Mouse (Mus musculus): ENCODE measurements around the gene Gm10553. TPM values are rescaled to one million over a fixed set of nuclear protein-coding genes. Genes with fewer than 3 reads are reported as not detected.
"Not testable (repeated sequence)": the region's sequence is repeated elsewhere in the genome, so short reads cannot be mapped to it uniquely, and the experiment has no call there.

Gene Gm10553
- total RNA-seq (2021): not detected
- long read RNA-seq, experiment 1: 0 reads
- long read RNA-seq, experiment 2: 0 reads

- intact Hi-C loops (cut with DNase I); DNase-seq: not testable (repeated sequence)
These were observed at the start of gene Gm10553 for GRCm38 (mm10) chr1:85099864-85100263. TSS of gene Gm10553 (plus strand) at chr1:85100164.

GRCm38 (mm10) chr1:85071690-85072089, 28.3 kb upstream of the Gm10553 start:
- H3K27ac ChIP-seq; DNase-seq; H3K4me3 ChIP-seq; intact Hi-C loops (cut with DNase I): not testable (repeated sequence)

More at GRCm38 (mm10) chr1:85099864-85100263, at the start of gene Gm10553:
- H3K4me3 ChIP-seq, H3K27ac ChIP-seq: not testable (repeated sequence)

GRCm38 (mm10) chr1:85073099-85073498, 26.9 kb upstream of the Gm10553 start:
- intact Hi-C loops (cut with DNase I); H3K27ac ChIP-seq; H3K4me3 ChIP-seq; DNase-seq: not testable (repeated sequence)

- intact Hi-C loops (cut with DNase I); H3K27ac ChIP-seq; H3K4me3 ChIP-seq; DNase-seq: not testable (repeated sequence)
These were observed 15.2 kb upstream of the Gm10553 start for GRCm38 (mm10) chr1:85084803-85085202.

GRCm38 (mm10) chr1:85086211-85086610, 13.8 kb upstream of the Gm10553 start:
- DNase-seq; H3K27ac ChIP-seq; H3K4me3 ChIP-seq; intact Hi-C loops (cut with DNase I): not testable (repeated sequence)

- H3K4me3 ChIP-seq; DNase-seq; intact Hi-C loops (cut with DNase I); H3K27ac ChIP-seq: not testable (repeated sequence)
These were observed 7.8 kb upstream of the Gm10553 start for GRCm38 (mm10) chr1:85092169-85092568.

- H3K27ac ChIP-seq; DNase-seq; intact Hi-C loops (cut with DNase I); H3K4me3 ChIP-seq: not testable (repeated sequence)
These were observed 6.9 kb upstream of the Gm10553 start for GRCm38 (mm10) chr1:85093011-85093572.

- H3K4me3 ChIP-seq; DNase-seq; intact Hi-C loops (cut with DNase I); H3K27ac ChIP-seq: not testable (repeated sequence)
These were observed 883 bp upstream of the Gm10553 start for GRCm38 (mm10) chr1:85099081-85099480.

GRCm38 (mm10) chr1:85101754-85102153, 1.8 kb downstream of the Gm10553 start:
- H3K27ac ChIP-seq; DNase-seq; H3K4me3 ChIP-seq; intact Hi-C loops (cut with DNase I): not testable (repeated sequence)

GRCm38 (mm10) chr1:85105336-85105735, 5.4 kb downstream of the Gm10553 start:
- DNase-seq; H3K4me3 ChIP-seq; intact Hi-C loops (cut with DNase I); H3K27ac ChIP-seq: not testable (repeated sequence)

GRCm38 (mm10) chr1:85106013-85106412, 6.0 kb downstream of the Gm10553 start:
- H3K27ac ChIP-seq; DNase-seq; H3K4me3 ChIP-seq; intact Hi-C loops (cut with DNase I): not testable (repeated sequence)

- not testable (repeated sequence) for DNase-seq
These were observed 9.8 kb downstream of the Gm10553 start, which contains the start of gene A530032D15Rik for GRCm38 (mm10) chr1:85109753-85110152. TSS of gene A530032D15Rik (minus strand) at chr1:85109853.

GRCm38 (mm10) chr1:85110876-85111275, 10.9 kb downstream of the Gm10553 start:
- intact Hi-C loops (cut with DNase I); H3K4me3 ChIP-seq; DNase-seq; H3K27ac ChIP-seq: not testable (repeated sequence)

More at GRCm38 (mm10) chr1:85109753-85110152, 9.8 kb downstream of the Gm10553 start, which contains the start of gene A530032D15Rik:
- H3K4me3 ChIP-seq; H3K27ac ChIP-seq; intact Hi-C loops (cut with DNase I): not testable (repeated sequence)

- H3K27ac ChIP-seq; H3K4me3 ChIP-seq; intact Hi-C loops (cut with DNase I); DNase-seq: not testable (repeated sequence)
These were observed 11.6 kb downstream of the Gm10553 start for GRCm38 (mm10) chr1:85111572-85111971.

GRCm38 (mm10) chr1:85112266-85112665, 12.3 kb downstream of the Gm10553 start:
- H3K4me3 ChIP-seq; H3K27ac ChIP-seq; intact Hi-C loops (cut with DNase I); DNase-seq: not testable (repeated sequence)

- intact Hi-C loops (cut with DNase I); H3K27ac ChIP-seq; H3K4me3 ChIP-seq; DNase-seq: not testable (repeated sequence)
These were observed 12.9 kb downstream of the Gm10553 start for GRCm38 (mm10) chr1:85112889-85113288.

GRCm38 (mm10) chr1:85114078-85114477, 14.1 kb downstream of the Gm10553 start:
- H3K27ac ChIP-seq; DNase-seq; intact Hi-C loops (cut with DNase I); H3K4me3 ChIP-seq: not testable (repeated sequence)
